Mouse (Mus musculus) heart, postnatal 0 days (tissue): ENCODE measurements at regions not wholly inside any gene's neighbourhood (a gene's known extent, or its start where the extent isn't known, plus 50 kb on each side); places are given as distances from the start of the nearest gene placed in this dataset.

Experiments
- ATAC-seq: fragments of 200-750 bp; cut with Nextera tagmentation; 2 replicates; pipeline ENCODE4 v1.8.0; 2017; ENCODE audit warnings: low read depth, moderate number of reproducible peaks, moderate library complexity; ENCODE audit not compliant: insufficient read depth
- DNase-seq: peaks from one replicate; pipeline ENCODE4 v3.0.0-alpha.2; 2016; ENCODE audit warnings: low spot score
- H3K27ac ChIP-seq: fragments of 300-500 bp; sonication (generic); 2 replicates; pipeline ENCODE4 v1.5.1; 2014; ENCODE audit warnings: low read depth, mild to moderate bottlenecking
- H3K27me3 ChIP-seq: fragments of 300-500 bp; sonication (generic); 2 replicates; pipeline ENCODE4 v1.6.1; 2014; ENCODE audit warnings: low read length, mixed read lengths; ENCODE audit not compliant: control insufficient read depth, insufficient read depth
- H3K36me3 ChIP-seq: fragments of 300-500 bp; sonication (generic); replicated peaks from 2 replicates; pipeline ENCODE4 v1.6.1; 2014; ENCODE audit warnings: low read length, mixed read lengths; ENCODE audit not compliant: control insufficient read depth, insufficient read depth
- H3K4me1 ChIP-seq: fragments of 300-500 bp; sonication (generic); 2 replicates; pipeline ENCODE4 v1.6.1; 2014; ENCODE audit warnings: antibody characterized with exemption; ENCODE audit not compliant: control insufficient read depth, insufficient read depth
- H3K4me2 ChIP-seq: fragments of 300-500 bp; sonication (generic); 2 replicates; pipeline ENCODE4 v1.6.1; 2014; ENCODE audit warnings: low read depth, mild to moderate bottlenecking, low read length, moderate library complexity
- H3K4me3 ChIP-seq: fragments of 300-500 bp; sonication (generic); 2 replicates; pipeline ENCODE4 v1.5.1; 2014; ENCODE audit warnings: low read depth, low read length
- H3K9ac ChIP-seq: fragments of 300-500 bp; sonication (generic); replicated peaks from 2 replicates; pipeline ENCODE4 v1.6.1; 2014; ENCODE audit warnings: low read depth, low read length, mixed read lengths
- H3K9me3 ChIP-seq: fragments of 300-500 bp; sonication (generic); replicated peaks from 2 replicates; pipeline ENCODE4 v1.6.1; 2016; ENCODE audit warnings: low read length; ENCODE audit not compliant: control insufficient read depth
- CTCF ChIP-seq: IDR thresholded peaks from 2 replicates; pipeline ENCODE4 v1.5.1; 2016; ENCODE audit warnings: antibody characterized with exemption, control low read depth, low read depth
- EP300 ChIP-seq: IDR thresholded peaks from 2 replicates; pipeline ENCODE4 v1.6.1; 2016; ENCODE audit warnings: antibody characterized with exemption, low read depth
- WGBS: fragments of 180-500 bp; shearing (Covaris S2); extraction: QIAGEN DNeasy Blood & Tissue Kit; methylation state at CpG from one replicate; pipeline ENCODE4 v1.1.7; 2014; 5-methylcytosine and 5-hydroxymethylcytosine counted together

DNA sequence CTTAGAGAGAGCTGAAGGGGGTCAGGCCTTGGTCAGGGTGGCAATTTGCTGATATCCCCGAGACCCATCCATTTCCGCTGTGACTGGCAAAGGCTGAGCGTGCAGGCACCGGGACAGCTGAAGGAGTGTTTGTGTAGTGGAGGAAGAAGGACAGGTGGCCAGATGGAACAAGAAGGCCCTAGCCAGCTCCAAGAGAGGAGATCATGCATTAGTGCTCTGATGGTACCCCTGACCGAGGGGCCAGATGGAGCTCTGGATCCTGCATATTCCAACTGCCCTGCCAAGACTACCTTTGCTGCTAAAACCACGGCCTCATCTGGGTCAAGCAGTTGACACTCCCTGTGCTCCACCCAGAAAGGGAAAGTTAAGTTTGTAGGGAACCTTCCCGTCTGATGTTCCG is 174.7 kb downstream of the Zfp326 start:
- no peaks in the 10 kb centered on the region for H3K4me1 ChIP-seq
- WGBS, result 83% methylated on average over 8 of the region's 8 CpGs
- no peaks in the 10 kb centered on the region for H3K27me3 ChIP-seq
- H3K27ac ChIP-seq, result no peak overlapping the region
- no peak overlapping the region for H3K4me3 ChIP-seq
- no peak for ATAC-seq
- no peak overlapping the region for H3K4me2 ChIP-seq
- no peaks in the 10 kb centered on the region for H3K9me3 ChIP-seq
- H3K9ac ChIP-seq, result no peak overlapping the region
- no peaks in the 10 kb centered on the region for H3K36me3 ChIP-seq
- no peak for TF ChIP-seq CTCF
- no peak for TF ChIP-seq EP300
- no peak for DNase-seq

- no peak overlapping the region for H3K4me3 ChIP-seq
- DNase-seq, result no peak
- 76% methylated on average over 12 of the region's 12 CpGs for WGBS
- H3K4me2 ChIP-seq, result no peak overlapping the region
- H3K9me3 ChIP-seq, result no peaks in the 10 kb centered on the region
- no peak for ATAC-seq
- H3K4me1 ChIP-seq, result no peaks in the 10 kb centered on the region
- no peaks in the 10 kb centered on the region for H3K36me3 ChIP-seq
- no peak overlapping the region for H3K27ac ChIP-seq
- H3K27me3 ChIP-seq, result no peaks in the 10 kb centered on the region
- H3K9ac ChIP-seq, result no peak overlapping the region
- TF ChIP-seq EP300 (no peak), CTCF (no peak)
Observed at GRCm38 (mm10) chr5:106044878-106045585, 168.7 kb downstream of the Zfp326 start.

DNA sequence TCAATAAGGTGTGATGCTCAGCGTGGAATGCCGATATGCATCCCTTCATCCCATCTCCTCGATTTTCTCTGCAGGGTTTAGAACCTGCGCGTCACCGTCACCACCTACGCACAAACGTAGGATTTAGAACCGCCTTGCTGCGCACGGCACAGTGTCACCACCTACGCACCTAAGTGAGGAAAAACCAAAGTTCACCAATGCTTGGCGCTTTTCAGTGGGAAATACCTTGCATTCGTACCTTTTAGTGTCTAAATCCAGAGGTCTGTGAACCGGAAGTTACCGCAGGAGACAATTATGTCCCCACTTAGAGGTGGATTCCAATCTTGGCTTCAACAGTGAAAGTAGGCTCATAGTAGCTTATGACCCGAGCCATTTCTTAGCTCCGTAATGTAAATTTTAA is 162.0 kb downstream of the Zfp326 start:
- Histone ChIP-seq H3K9me3 (no peaks in the 10 kb centered on the region), H3K9ac (no peak overlapping the region), H3K4me3 (no peak overlapping the region), H3K27me3 (no peaks in the 10 kb centered on the region), H3K4me1 (no peaks in the 10 kb centered on the region), H3K36me3 (no peaks in the 10 kb centered on the region), H3K27ac (no peak overlapping the region), H3K4me2 (no peak overlapping the region)
- DNase-seq (no peak), ATAC-seq (no peak)
- TF ChIP-seq EP300 (no peak), CTCF (no peak)
- 88% methylated on average over 18 of the region's 18 CpGs for WGBS

- WGBS, result 49% methylated on average over 6 of the region's 6 CpGs
- Histone ChIP-seq H3K9ac (no peak overlapping the region), H3K9me3 (no peaks in the 10 kb centered on the region), H3K36me3 (no peaks in the 10 kb centered on the region), H3K4me2 (no peak overlapping the region), H3K27me3 (no peaks in the 10 kb centered on the region), H3K27ac (no peak overlapping the region), H3K4me3 (no peak overlapping the region), H3K4me1 (no peaks in the 10 kb centered on the region)
- no peak for TF ChIP-seq EP300
- no peak for TF ChIP-seq CTCF
- no peak for ATAC-seq
- no peak for DNase-seq
Observed at GRCm38 (mm10) chr5:106036176-106036575, 159.8 kb downstream of the Zfp326 start.

DNA sequence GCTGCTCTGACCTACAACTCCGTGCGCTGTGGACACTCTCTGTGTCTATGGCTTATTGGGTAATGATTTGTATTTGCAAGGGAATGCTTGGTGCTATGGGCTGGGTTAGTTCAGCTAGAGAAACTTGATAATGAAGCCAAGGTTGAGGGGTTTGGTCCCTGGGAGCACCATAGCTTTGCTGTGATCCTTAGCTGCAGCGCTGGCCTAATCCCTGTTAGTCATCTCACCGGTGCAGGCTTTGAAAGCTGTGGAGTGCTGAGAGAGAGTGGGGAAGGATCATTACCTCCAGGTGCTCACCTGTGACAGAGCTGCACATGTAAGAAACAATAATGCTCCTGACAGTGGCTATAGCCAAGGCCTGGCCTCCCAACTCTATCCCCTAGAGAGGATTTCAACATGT is 156.6 kb downstream of the Zfp326 start:
- H3K9me3 ChIP-seq, result no peaks in the 10 kb centered on the region
- no peak overlapping the region for H3K9ac ChIP-seq
- H3K4me3 ChIP-seq, result no peak overlapping the region
- no peak overlapping the region for H3K4me2 ChIP-seq
- ATAC-seq, result no peak
- H3K27me3 ChIP-seq, result no peaks in the 10 kb centered on the region
- TF ChIP-seq EP300 (no peak), CTCF (no peak)
- DNase-seq, result no peak
- no peaks in the 10 kb centered on the region for H3K4me1 ChIP-seq
- 82% methylated on average over 4 of the region's 4 CpGs for WGBS
- no peak overlapping the region for H3K27ac ChIP-seq
- no peaks in the 10 kb centered on the region for H3K36me3 ChIP-seq

DNA sequence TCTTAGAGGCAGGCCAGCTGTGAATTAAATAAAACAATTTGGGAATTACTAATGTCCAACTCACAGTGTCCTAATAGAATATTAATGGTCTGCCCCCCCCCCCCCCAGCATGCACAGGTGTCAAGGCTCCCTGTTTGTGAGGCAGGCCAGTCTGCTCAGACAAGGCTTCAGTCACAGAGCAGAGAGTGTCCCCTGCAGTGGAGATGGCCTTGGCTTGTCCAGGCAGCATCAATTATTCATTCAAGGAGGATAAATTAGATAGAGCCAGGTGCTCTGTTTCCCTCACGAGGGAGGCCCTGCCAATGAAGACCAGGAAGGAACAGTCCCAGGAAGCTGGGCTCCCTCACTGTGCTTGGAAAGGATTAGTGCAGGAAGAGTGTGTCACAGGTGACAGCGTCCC is 150.5 kb downstream of the Zfp326 start:
- Histone ChIP-seq H3K4me1 (no peaks in the 10 kb centered on the region), H3K9ac (no peak overlapping the region), H3K4me3 (no peak overlapping the region), H3K27ac (no peak overlapping the region), H3K27me3 (no peaks in the 10 kb centered on the region), H3K4me2 (no peak overlapping the region), H3K36me3 (no peaks in the 10 kb centered on the region), H3K9me3 (no peaks in the 10 kb centered on the region)
- DNase-seq (no peak), ATAC-seq (no peak)
- TF ChIP-seq CTCF, result no peak
- no peak for TF ChIP-seq EP300
- 55% methylated on average over 2 of the region's 2 CpGs for WGBS
